Mouse (Mus musculus): ENCODE results near the gene Cog5.

Gene Cog5

GRCm38 (mm10) chr12:31823671-31824070 lies 169.0 kb downstream of the Cog5 start:
- DNase-seq (ENCODE audit: low read depth): no peak

- DNase-seq (ENCODE audit: low read depth): no peak
Measured at GRCm38 (mm10) chr12:31824831-31825230, 170.2 kb downstream of the Cog5 start.

GRCm38 (mm10) chr12:31825821-31826220 lies 171.2 kb downstream of the Cog5 start:
- DNase-seq (ENCODE audit: low read depth): no peak

GRCm38 (mm10) chr12:31826476-31826875 lies 171.8 kb downstream of the Cog5 start:
- no peak for DNase-seq (ENCODE audit: low read depth)

- DNase-seq (ENCODE audit: low read depth): no peak
Measured at GRCm38 (mm10) chr12:31835480-31835879, 180.8 kb downstream of the Cog5 start.

GRCm38 (mm10) chr12:31836211-31836610 lies 181.5 kb downstream of the Cog5 start:
- no peak for DNase-seq (ENCODE audit: low read depth)

GRCm38 (mm10) chr12:31838521-31838920 lies 183.9 kb downstream of the Cog5 start:
- no peak for DNase-seq (ENCODE audit: low read depth)

GRCm38 (mm10) chr12:31839249-31839648 lies 184.6 kb downstream of the Cog5 start:
- DNase-seq (ENCODE audit: low read depth): no peak

- DNase-seq (ENCODE audit: low read depth): no peak
Measured at GRCm38 (mm10) chr12:31846077-31846476, 191.4 kb downstream of the Cog5 start.

- DNase-seq (ENCODE audit: low read depth): no peak
Measured at GRCm38 (mm10) chr12:31848630-31849415, 194.2 kb downstream of the Cog5 start.

- DNase-seq (ENCODE audit: low read depth): no peak
Measured at GRCm38 (mm10) chr12:31849601-31850000, 194.9 kb downstream of the Cog5 start.

- no peak for DNase-seq (ENCODE audit: low read depth)
Measured at GRCm38 (mm10) chr12:31854039-31854438, 199.4 kb downstream of the Cog5 start.

GRCm38 (mm10) chr12:31854817-31855216 lies 200.1 kb downstream of the Cog5 start:
- DNase-seq (ENCODE audit: low read depth): peak; percentile 8

GRCm38 (mm10) chr12:31857784-31858183 lies 203.1 kb downstream of the Cog5 start:
- DNase-seq (ENCODE audit: low read depth): no peak

- peak; percentile 28 for DNase-seq (ENCODE audit: low read depth)
Measured at GRCm38 (mm10) chr12:31862668-31863538, 208.2 kb downstream of the Cog5 start.

- DNase-seq (ENCODE audit: low read depth): no peak
Measured at GRCm38 (mm10) chr12:31876775-31877174, 222.1 kb downstream of the Cog5 start.

GRCm38 (mm10) chr12:31882736-31883135 lies 228.1 kb downstream of the Cog5 start:
- peak; percentile 67 for DNase-seq (ENCODE audit: low read depth)

GRCm38 (mm10) chr12:31884365-31884764 lies 229.7 kb downstream of the Cog5 start:
- no peak for DNase-seq (ENCODE audit: low read depth)

- DNase-seq (ENCODE audit: low read depth): no peak
Measured at GRCm38 (mm10) chr12:31885084-31885483, 230.4 kb downstream of the Cog5 start.

GRCm38 (mm10) chr12:31885844-31886606 lies 231.4 kb downstream of the Cog5 start:
- no peak for DNase-seq (ENCODE audit: low read depth)

GRCm38 (mm10) chr12:31890685-31891084 lies 236.0 kb downstream of the Cog5 start:
- no peak for DNase-seq (ENCODE audit: low read depth)

GRCm38 (mm10) chr12:31892079-31892478 lies 237.4 kb downstream of the Cog5 start:
- no peak for DNase-seq (ENCODE audit: low read depth)
